Comparison of ENCODE assay signal across 25 mouse cellular contexts in genomic region chr10:64135481-64135880, GRCm38 (mm10). TPM values are rescaled to one million over a fixed set of nuclear protein-coding genes. Genes with fewer than 3 reads are reported as not detected.
DNase-seq lines count a peak whose midpoint lies in the region; ATAC-seq and TF ChIP-seq lines count a peak whose summit lies in the region.
"Had no signal": no experiment of that assay in that cellular context is flagged by ENCODE, and none has a peak within 500 bp of the region (broad histone marks: within the 10 kb centered on the region; RNA-seq: fewer than 3 reads in every experiment).

No protein-coding gene starts in this region.

- H3K9me3 ChIP-seq in embryonic facial prominence, embryonic 13.5 days: no peaks in the 10 kb centered on the region
- no peaks in the 10 kb centered on the region for H3K9me3 ChIP-seq in embryonic facial prominence, embryonic 10.5 days
- H3K9me3 ChIP-seq in kidney, postnatal 0 days (replicated peaks; ENCODE audit: low read length): no peaks in the 10 kb centered on the region
- H3K9me3 ChIP-seq in embryonic facial prominence, embryonic 14.5 days (ENCODE audit: control insufficient read depth, low read length): no peaks in the 10 kb centered on the region
- H3K9me3 ChIP-seq: forebrain, embryonic 15.5 days; kidney, embryonic 15.5 days; liver, embryonic 13.5 days; midbrain, embryonic 12.5 days had no signal

- no peaks in the 10 kb centered on the region for H3K4me1 ChIP-seq in embryonic facial prominence, embryonic 13.5 days
- peaks cover 5% of the 10 kb centered on the region; the same call in 1 of the 2 replicates for H3K4me1 ChIP-seq in embryonic facial prominence, embryonic 10.5 days
- H3K4me1 ChIP-seq in kidney, postnatal 0 days (replicated peaks; ENCODE audit: insufficient read depth, low read length): no peaks in the 10 kb centered on the region
- H3K4me1 ChIP-seq in embryonic facial prominence, embryonic 14.5 days (ENCODE audit: control insufficient read depth, insufficient read depth, low read length): no peaks in the 10 kb centered on the region
- H3K4me1 ChIP-seq: kidney, embryonic 15.5 days; liver, embryonic 13.5 days had no signal

- no peak overlapping the region for H3K4me3 ChIP-seq in embryonic facial prominence, embryonic 13.5 days
- H3K4me3 ChIP-seq in embryonic facial prominence, embryonic 10.5 days: no peak overlapping the region
- H3K4me3 ChIP-seq in kidney, postnatal 0 days (replicated peaks; ENCODE audit: low read depth, low read length): no peak overlapping the region
- no peak overlapping the region for H3K4me3 ChIP-seq in embryonic facial prominence, embryonic 14.5 days (ENCODE audit: low read depth, low read length)
- H3K4me3 ChIP-seq: forebrain, embryonic 15.5 days; kidney, embryonic 15.5 days; liver, embryonic 13.5 days; midbrain, embryonic 12.5 days had no signal

- no peaks in the 10 kb centered on the region for H3K36me3 ChIP-seq in embryonic facial prominence, embryonic 13.5 days
- H3K36me3 ChIP-seq in embryonic facial prominence, embryonic 10.5 days (replicated peaks): no peaks in the 10 kb centered on the region
- no peaks in the 10 kb centered on the region for H3K36me3 ChIP-seq in kidney, postnatal 0 days (ENCODE audit: insufficient read depth, low read length)
- no peaks in the 10 kb centered on the region for H3K36me3 ChIP-seq in embryonic facial prominence, embryonic 14.5 days (ENCODE audit: control insufficient read depth, insufficient read depth, low read length)
- H3K36me3 ChIP-seq: forebrain, embryonic 15.5 days; kidney, embryonic 15.5 days; liver, embryonic 13.5 days; midbrain, embryonic 12.5 days had no signal

- no peak for DNase-seq in embryonic facial prominence, embryonic 10.5 days (ENCODE audit: low spot score)
- DNase-seq in kidney, postnatal 0 days (ENCODE audit: low spot score): peak; percentile 10
- DNase-seq in kidney, postnatal 36 days: no peak
- DNase-seq in brain, adult 2 months (ENCODE audit: low read depth, low spot score): peak; percentile 19
- peak; percentile 18 for DNase-seq in embryonic facial prominence, embryonic 14.5 days (ENCODE audit: low spot score)
- DNase-seq in layer of hippocampus, postnatal 25 days (ENCODE audit: extremely low spot score in 1 of 2, low spot score in 1 of 2): no peak
- DNase-seq in heart, adult 9 months (ENCODE audit: low spot score in 2 of 2): no peak
- DNase-seq: adrenal gland, postnatal 14 days; cerebellum, adult 18-20 months; gastrocnemius, postnatal 36 days; layer of hippocampus, postnatal 36 days; liver, embryonic 13.5 days; lung, embryonic 14.5 days; lung, postnatal 4 days; right cerebral cortex, adult 18-20 months; thymus, postnatal 14 days had no signal

- peak overlapping the region; percentile 16; the same call in 1 of the 2 replicates for H3K27ac ChIP-seq in embryonic facial prominence, embryonic 13.5 days
- H3K27ac ChIP-seq in embryonic facial prominence, embryonic 10.5 days (replicated peaks): no peak overlapping the region
- H3K27ac ChIP-seq in kidney, postnatal 0 days: no peak overlapping the region
- H3K27ac ChIP-seq in embryonic facial prominence, embryonic 14.5 days (replicated peaks; ENCODE audit: low read depth, low read length): no peak overlapping the region
- H3K27ac ChIP-seq: forebrain, embryonic 15.5 days; kidney, embryonic 15.5 days; liver, embryonic 13.5 days; midbrain, embryonic 12.5 days had no signal

- H3K9ac ChIP-seq in embryonic facial prominence, embryonic 13.5 days: no peak overlapping the region
- H3K9ac ChIP-seq in kidney, postnatal 0 days (ENCODE audit: low read depth, low read length): no peak overlapping the region
- no peak overlapping the region for H3K9ac ChIP-seq in embryonic facial prominence, embryonic 14.5 days (ENCODE audit: low read depth, low read length)
- H3K9ac ChIP-seq: forebrain, embryonic 15.5 days; kidney, embryonic 15.5 days; liver, embryonic 13.5 days; lung, embryonic 14.5 days; midbrain, embryonic 12.5 days had no signal

- no peak overlapping the region for H3K4me2 ChIP-seq in embryonic facial prominence, embryonic 13.5 days
- H3K4me2 ChIP-seq in kidney, postnatal 0 days (ENCODE audit: low read length): no peak overlapping the region
- H3K4me2 ChIP-seq in embryonic facial prominence, embryonic 14.5 days (ENCODE audit: low read depth, low read length): no peak overlapping the region
- H3K4me2 ChIP-seq: forebrain, embryonic 15.5 days; kidney, embryonic 15.5 days; liver, embryonic 13.5 days; lung, embryonic 14.5 days; midbrain, embryonic 12.5 days had no signal

- H3K27me3 ChIP-seq in embryonic facial prominence, embryonic 13.5 days: no peaks in the 10 kb centered on the region
- no peaks in the 10 kb centered on the region for H3K27me3 ChIP-seq in embryonic facial prominence, embryonic 10.5 days (replicated peaks; ENCODE audit: low read depth, poor library complexity, severe bottlenecking)
- no peaks in the 10 kb centered on the region for H3K27me3 ChIP-seq in kidney, postnatal 0 days (ENCODE audit: insufficient read depth, low read length)
- no peaks in the 10 kb centered on the region for H3K27me3 ChIP-seq in embryonic facial prominence, embryonic 14.5 days (replicated peaks; ENCODE audit: control insufficient read depth, insufficient read depth, low read length)
- H3K27me3 ChIP-seq: CH12.LX; forebrain, embryonic 15.5 days; kidney, embryonic 15.5 days; liver, embryonic 13.5 days; midbrain, embryonic 12.5 days had no signal

- 40% methylated on average over 7 of the region's 7 CpGs for WGBS in embryonic facial prominence, embryonic 13.5 days
- WGBS in embryonic facial prominence, embryonic 10.5 days: 54% methylated on average over 7 of the region's 7 CpGs
- 36% methylated on average over 7 of the region's 7 CpGs for WGBS in kidney, postnatal 0 days
- WGBS in embryonic facial prominence, embryonic 14.5 days: 45% methylated on average over 7 of the region's 7 CpGs

- no peak for ATAC-seq in embryonic facial prominence, embryonic 13.5 days (ENCODE audit: insufficient number of reproducible peaks, insufficient read depth, low FRiP score, low TSS enrichment, low read depth)
- ATAC-seq in kidney, postnatal 0 days (replicated peaks; ENCODE audit: low FRiP score, low read depth): no peak
- no peak for ATAC-seq in embryonic facial prominence, embryonic 14.5 days (ENCODE audit: low read depth)
- ATAC-seq: forebrain, embryonic 15.5 days; inflammation-experienced regulatory T-cells, adult 6 months had no signal

- TF ChIP-seq CTCF in kidney, postnatal 0 days (IDR thresholded peaks at IDR 0.05; ENCODE audit: low read depth): no peak

RNA-seq across cellular contexts. Expression of gene Lrrtm3, which starts 45.4 kb away (rescaled TPM):
- 9.9 and 13.1 TPM in 2 replicates for polyA plus RNA-seq in embryonic facial prominence, embryonic 13.5 days (2015; fragmentation: Nextera tagmentation; extraction: Ambion mirVana)
- 0.62 and 0.88 TPM in 2 replicates for polyA plus RNA-seq in embryonic facial prominence, embryonic 10.5 days (2016; fragmentation: Nextera tagmentation; extraction: Ambion mirVana)
- polyA plus RNA-seq in kidney, postnatal 0 days (2015; fragmentation: Nextera tagmentation; extraction: Ambion mirVana): 0.38 and 0.43 TPM in 2 replicates
- 3.2 and 5.5 TPM in 2 replicates for polyA plus RNA-seq in embryonic facial prominence, embryonic 14.5 days (2014; fragmentation: Nextera tagmentation; extraction: Ambion mirVana)
- 10 to 100 TPM; 23.6 to 25.5 TPM for total RNA-seq in layer of hippocampus, postnatal 25 days (2021)
- total RNA-seq: CH12.LX; common myeloid progenitor, adult 5-6 weeks; hematopoietic stem cell, adult 5-6 weeks; MEL had no signal

Comparison
In these comparisons a context has a peak if more than half of its experiments do, and no peak if none do; other contexts are left out.
1. DNase-seq: peak in kidney, postnatal 0 days (single experiment), brain, adult 2 months (single experiment) and embryonic facial prominence, embryonic 14.5 days (single experiment); none in embryonic facial prominence, embryonic 10.5 days (single experiment), kidney, postnatal 36 days (0 of 2), layer of hippocampus, postnatal 25 days (0 of 2) and heart, adult 9 months (0 of 2).